In the genomic region with DNA sequence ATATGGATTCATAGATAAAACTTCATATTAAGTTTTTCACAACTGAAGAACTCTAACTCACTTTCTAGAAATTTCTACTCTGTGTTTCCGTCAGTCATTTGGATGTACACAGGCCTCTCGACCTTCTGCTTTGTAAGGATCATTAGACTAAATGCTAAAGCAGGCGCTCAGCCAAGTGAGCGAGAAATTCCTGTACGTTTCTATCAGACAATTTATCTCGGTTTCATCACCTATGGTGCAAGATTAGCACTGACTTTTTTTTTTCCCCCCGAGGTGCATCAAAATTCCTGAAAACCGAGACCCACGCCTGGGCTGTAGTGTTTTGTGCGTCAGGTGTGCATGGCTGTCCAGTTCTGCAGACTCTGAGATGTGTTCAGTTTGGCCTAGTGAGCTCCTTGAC, we compare ENCODE assay signal across 12 mouse cellular contexts.
DNase-seq lines count a peak whose midpoint lies in the region; ATAC-seq and TF ChIP-seq lines count a peak whose summit lies in the region.
"Had no signal": no experiment of that assay in that cellular context is flagged by ENCODE, and none has a peak within 500 bp of the region (broad histone marks: within the 10 kb centered on the region; RNA-seq: fewer than 3 reads in every experiment).

No protein-coding gene starts in this region.

- TF ChIP-seq POLR2A in embryonic fibroblast, embryonic 13.5 days (IDR thresholded peaks at IDR 0.05; ENCODE audit: low read depth, low read length) = no peak

- 0 out of 2 replicates have a peak overlapping the region, but pooled peaks have one; percentile 67 for H3K4me3 ChIP-seq in hindbrain, embryonic 10.5 days
- H3K4me3 ChIP-seq in hindbrain, embryonic 11.5 days (ENCODE audit: low read depth, low read length) = no peak overlapping the region
- H3K4me3 ChIP-seq in embryonic facial prominence, embryonic 12.5 days = no peak overlapping the region
- H3K4me3 ChIP-seq in embryonic fibroblast, embryonic 13.5 days (ENCODE audit: insufficient read depth, low read length) = peak overlapping the region; percentile 51; the same call in 1 of the 2 replicates
- no peak overlapping the region for H3K4me3 ChIP-seq in liver, embryonic 13.5 days (replicated peaks)

- H3K4me2 ChIP-seq in hindbrain, embryonic 11.5 days (replicated peaks; ENCODE audit: low read depth, low read length) = no peak overlapping the region
- H3K4me2 ChIP-seq in embryonic facial prominence, embryonic 12.5 days (replicated peaks) = peak overlapping the region; percentile 70
- H3K4me2 ChIP-seq in liver, embryonic 13.5 days = peak overlapping the region; percentile 49

- H3K4me1 ChIP-seq in hindbrain, embryonic 10.5 days (replicated peaks) = peaks cover 57% of the 10 kb centered on the region
- H3K4me1 ChIP-seq in hindbrain, embryonic 11.5 days (replicated peaks; ENCODE audit: control insufficient read depth, insufficient read depth, low read length) = peaks cover 13% of the 10 kb centered on the region
- peaks cover 56% of the 10 kb centered on the region for H3K4me1 ChIP-seq in embryonic facial prominence, embryonic 12.5 days
- peaks cover 34% of the 10 kb centered on the region for H3K4me1 ChIP-seq in embryonic fibroblast, embryonic 13.5 days (ENCODE audit: control insufficient read depth, insufficient read depth, low read length)
- peaks cover 38% of the 10 kb centered on the region for H3K4me1 ChIP-seq in liver, embryonic 13.5 days (replicated peaks)

- no peak for ATAC-seq in hindbrain, embryonic 11.5 days (ENCODE audit: low FRiP score)
- no peak for ATAC-seq in embryonic facial prominence, embryonic 12.5 days (ENCODE audit: insufficient number of reproducible peaks, insufficient read depth, low FRiP score, low TSS enrichment)
- no peak for ATAC-seq in liver, embryonic 13.5 days (ENCODE audit: low read depth)
- ATAC-seq in activated CD4-positive, CD25-positive, alpha-beta regulatory T cell, adult 4 months = no peak
- ATAC-seq: intestine, embryonic 15.5 days had no signal

- H3K27ac ChIP-seq in hindbrain, embryonic 10.5 days = no peak overlapping the region
- H3K27ac ChIP-seq in hindbrain, embryonic 11.5 days (ENCODE audit: low read depth, low read length) = no peak overlapping the region
- 0 out of 2 replicates have a peak overlapping the region, but pooled peaks have one; percentile 98 for H3K27ac ChIP-seq in embryonic facial prominence, embryonic 12.5 days
- peak overlapping the region; percentile 47 for H3K27ac ChIP-seq in embryonic fibroblast, embryonic 13.5 days (ENCODE audit: insufficient read depth, low read length)
- H3K27ac ChIP-seq in liver, embryonic 13.5 days = no peak overlapping the region
- H3K27ac ChIP-seq: intestine, embryonic 15.5 days; macrophage; neural tube, embryonic 12.5 days had no signal

- no peak for DNase-seq in hindbrain, embryonic 10.5 days (ENCODE audit: low spot score)
- no peak for DNase-seq in hindbrain, embryonic 11.5 days (ENCODE audit: low spot score)
- DNase-seq in liver, embryonic 13.5 days = no peak
- DNase-seq in urinary bladder, adult 2 months (ENCODE audit: low spot score) = no peak
- DNase-seq: gastrocnemius, postnatal 25 days; thymus, postnatal 4 days had no signal

- H3K27me3 ChIP-seq in hindbrain, embryonic 10.5 days (ENCODE audit: insufficient read depth, poor library complexity, severe bottlenecking) = 0 out of 2 replicates have a peak, but pooled peaks cover 10% of the 10 kb centered on the region
- H3K27me3 ChIP-seq in hindbrain, embryonic 11.5 days (ENCODE audit: control insufficient read depth, insufficient read depth, low read length) = no peaks in the 10 kb centered on the region
- no peaks in the 10 kb centered on the region for H3K27me3 ChIP-seq in embryonic facial prominence, embryonic 12.5 days
- peaks cover 3% of the 10 kb centered on the region; the same call in 1 of the 2 replicates for H3K27me3 ChIP-seq in liver, embryonic 13.5 days
- H3K27me3 ChIP-seq: intestine, embryonic 15.5 days; neural tube, embryonic 12.5 days had no signal

- H3K9ac ChIP-seq in hindbrain, embryonic 11.5 days (ENCODE audit: low read depth, low read length) = no peak overlapping the region
- H3K9ac ChIP-seq in embryonic facial prominence, embryonic 12.5 days = no peak overlapping the region
- no peak overlapping the region for H3K9ac ChIP-seq in liver, embryonic 13.5 days
- H3K9ac ChIP-seq: intestine, embryonic 15.5 days; neural tube, embryonic 12.5 days had no signal

- no peaks in the 10 kb centered on the region for H3K9me3 ChIP-seq in hindbrain, embryonic 10.5 days
- H3K9me3 ChIP-seq in hindbrain, embryonic 11.5 days (ENCODE audit: control insufficient read depth, low read length) = no peaks in the 10 kb centered on the region
- H3K9me3 ChIP-seq in embryonic facial prominence, embryonic 12.5 days = no peaks in the 10 kb centered on the region
- H3K9me3 ChIP-seq in liver, embryonic 13.5 days (replicated peaks) = no peaks in the 10 kb centered on the region
- H3K9me3 ChIP-seq: intestine, embryonic 15.5 days; neural tube, embryonic 12.5 days had no signal

- TF ChIP-seq CTCF in embryonic fibroblast, embryonic 13.5 days (IDR thresholded peaks at IDR 0.05; ENCODE audit: borderline replicate concordance, insufficient read depth, low read length) = no peak

- 87% methylated on average over 10 of the region's 10 CpGs for WGBS in hindbrain, embryonic 10.5 days
- WGBS in hindbrain, embryonic 11.5 days = 82% methylated on average over 10 of the region's 10 CpGs
- WGBS in embryonic facial prominence, embryonic 12.5 days = 59% methylated on average over 10 of the region's 10 CpGs
- 67% methylated on average over 10 of the region's 10 CpGs for WGBS in liver, embryonic 13.5 days (ENCODE audit: insufficient replicate concordance)

- H3K36me3 ChIP-seq in hindbrain, embryonic 10.5 days = no peaks in the 10 kb centered on the region
- no peaks in the 10 kb centered on the region for H3K36me3 ChIP-seq in hindbrain, embryonic 11.5 days (ENCODE audit: control insufficient read depth, insufficient read depth, low read length)
- H3K36me3 ChIP-seq in embryonic facial prominence, embryonic 12.5 days = 0 out of 2 replicates have a peak, but pooled peaks cover 3% of the 10 kb centered on the region
- no peaks in the 10 kb centered on the region for H3K36me3 ChIP-seq in liver, embryonic 13.5 days
- H3K36me3 ChIP-seq: intestine, embryonic 15.5 days; neural tube, embryonic 12.5 days had no signal

Comparison
In these comparisons a context has a peak if more than half of its experiments do, and no peak if none do; other contexts are left out.
1. H3K4me3 ChIP-seq: peak in hindbrain, embryonic 10.5 days (single experiment) and embryonic fibroblast, embryonic 13.5 days (single experiment); none in hindbrain, embryonic 11.5 days (single experiment), embryonic facial prominence, embryonic 12.5 days (single experiment) and liver, embryonic 13.5 days (single experiment).
2. H3K27ac ChIP-seq: peak in embryonic facial prominence, embryonic 12.5 days (single experiment) and embryonic fibroblast, embryonic 13.5 days (single experiment); none in hindbrain, embryonic 10.5 days (single experiment), hindbrain, embryonic 11.5 days (single experiment) and liver, embryonic 13.5 days (single experiment).